Comparison of ENCODE assay signal across 8 mouse cellular contexts in genomic region chr10:114802161-114802651, GRCm38 (mm10). TPM values are rescaled to one million over a fixed set of nuclear protein-coding genes. Genes with fewer than 3 reads are reported as not detected.
DNase-seq lines count a peak whose midpoint lies in the region; ATAC-seq and TF ChIP-seq lines count a peak whose summit lies in the region.

Gene Trhde, minus strand, starts transcription at chr10:114802307.

- ATAC-seq in lung, embryonic 14.5 days (ENCODE audit: insufficient read depth) = peak; percentile 18; the same call in 1 of the 2 replicates
- peak; percentile 22 for ATAC-seq in forebrain, embryonic 12.5 days (ENCODE audit: low FRiP score)
- ATAC-seq in liver, embryonic 16.5 days (ENCODE audit: low read depth) = no peak

- no peak for TF ChIP-seq POLR2A in small intestine, adult 2 months (IDR thresholded peaks at IDR 0.05; ENCODE audit: low read depth, low read length)

- H3K4me2 ChIP-seq in lung, embryonic 14.5 days = peak within 1 kb of the TSS; percentile 90
- peak within 1 kb of the TSS; percentile 90 for H3K4me2 ChIP-seq in forebrain, embryonic 12.5 days
- H3K4me2 ChIP-seq in liver, embryonic 16.5 days (ENCODE audit: low read depth, low read length) = peak within 1 kb of the TSS; percentile 30; the same call in 1 of the 2 replicates

- H3K27me3 ChIP-seq in lung, embryonic 14.5 days (ENCODE audit: insufficient read depth, low read length) = peaks cover 49% of the 10 kb centered on the region
- peaks cover 47% of the 10 kb centered on the region for H3K27me3 ChIP-seq in forebrain, embryonic 12.5 days
- peaks cover 30% of the 10 kb centered on the region for H3K27me3 ChIP-seq in liver, embryonic 16.5 days (ENCODE audit: control insufficient read depth, insufficient read depth, low read depth, low read length)
- peaks cover 13% of the 10 kb centered on the region; the same call in 1 of the 2 replicates for H3K27me3 ChIP-seq in small intestine, adult 2 months (ENCODE audit: control insufficient read depth, insufficient read depth, low read length)

- H3K4me1 ChIP-seq in lung, embryonic 14.5 days (ENCODE audit: insufficient read depth) = no peaks in the 10 kb centered on the region
- H3K4me1 ChIP-seq in forebrain, embryonic 12.5 days = peaks cover 14% of the 10 kb centered on the region
- no peaks in the 10 kb centered on the region for H3K4me1 ChIP-seq in liver, embryonic 16.5 days (ENCODE audit: control insufficient read depth, low read depth, low read length)
- H3K4me1 ChIP-seq in small intestine, adult 2 months (ENCODE audit: control insufficient read depth, insufficient read depth, insufficient read length, low read length) = peaks cover 2% of the 10 kb centered on the region; the same call in 1 of the 2 replicates

- H3K36me3 ChIP-seq in lung, embryonic 14.5 days (ENCODE audit: insufficient read depth) = no peaks in the 10 kb centered on the region
- no peaks in the 10 kb centered on the region for H3K36me3 ChIP-seq in forebrain, embryonic 12.5 days (replicated peaks)
- H3K36me3 ChIP-seq in liver, embryonic 16.5 days (ENCODE audit: control insufficient read depth, insufficient read depth) = no peaks in the 10 kb centered on the region
- H3K36me3 ChIP-seq in small intestine, adult 2 months (ENCODE audit: control insufficient read depth, insufficient read depth, low read length) = no peaks in the 10 kb centered on the region

- TF ChIP-seq CTCF in lung, embryonic 14.5 days (IDR thresholded peaks at IDR 0.05; ENCODE audit: low read depth) = no peak
- TF ChIP-seq CTCF in small intestine, adult 2 months (IDR thresholded peaks at IDR 0.05; ENCODE audit: extremely low read depth, insufficient read length, insufficient replicate concordance, low read depth, low read length) = no peak

- H3K9ac ChIP-seq in lung, embryonic 14.5 days = no peak within 1 kb of the TSS; the same call in 1 of the 2 replicates
- peak within 1 kb of the TSS; percentile 55 for H3K9ac ChIP-seq in forebrain, embryonic 12.5 days
- no peak within 1 kb of the TSS for H3K9ac ChIP-seq in liver, embryonic 16.5 days (ENCODE audit: low read depth, low read length)

- H3K27ac ChIP-seq in lung, embryonic 14.5 days (ENCODE audit: low read depth) = no peak within 1 kb of the TSS
- H3K27ac ChIP-seq in forebrain, embryonic 12.5 days = no peak within 1 kb of the TSS
- no peak within 1 kb of the TSS for H3K27ac ChIP-seq in liver, embryonic 16.5 days (ENCODE audit: low read length)
- no peak within 1 kb of the TSS for H3K27ac ChIP-seq in small intestine, adult 2 months (ENCODE audit: insufficient read depth, low read depth, low read length)

- peak within 1 kb of the TSS; percentile 53 for H3K4me3 ChIP-seq in lung, embryonic 14.5 days (ENCODE audit: low read depth, low read length)
- peak within 1 kb of the TSS; percentile 63 for H3K4me3 ChIP-seq in forebrain, embryonic 12.5 days (replicated peaks)
- H3K4me3 ChIP-seq in liver, embryonic 16.5 days (ENCODE audit: low read depth, low read length) = peak within 1 kb of the TSS; percentile 26
- peak within 1 kb of the TSS; percentile 35 for H3K4me3 ChIP-seq in small intestine, adult 2 months (ENCODE audit: low read depth, low read length)

- no peak for DNase-seq in lung, embryonic 14.5 days
- DNase-seq in lung, postnatal 14 days = no peak
- peak in 1 of 2 experiments; percentile 63 for DNase-seq in layer of hippocampus, adult 18-20 months (ENCODE audit: low spot score in 2 of 2)
- DNase-seq in adrenal gland, adult 18-20 months (ENCODE audit: low spot score in 2 of 2) = no peak
- no peak for DNase-seq in lung, postnatal 25 days (ENCODE audit: low spot score)

- no peaks in the 10 kb centered on the region for H3K9me3 ChIP-seq in lung, embryonic 14.5 days (ENCODE audit: low read depth, low read length)
- no peaks in the 10 kb centered on the region for H3K9me3 ChIP-seq in forebrain, embryonic 12.5 days
- no peaks in the 10 kb centered on the region for H3K9me3 ChIP-seq in liver, embryonic 16.5 days (replicated peaks; ENCODE audit: control insufficient read depth, low read length)

- 1% methylated on average over 30 of the region's 30 CpGs for whole genome bisulfite sequencing in lung, embryonic 14.5 days
- WGBS in forebrain, embryonic 12.5 days = under 1% methylated on average over 30 of the region's 30 CpGs
- 4% methylated on average over 30 of the region's 30 CpGs for WGBS in liver, embryonic 16.5 days (ENCODE audit: insufficient replicate concordance)
- 5% methylated on average over 30 of the region's 30 CpGs for WGBS in small intestine, adult 2 months

RNA-seq across cellular contexts. Expression of gene Trhde, which starts in this region (rescaled TPM):
- 0.07 TPM in 2 replicates for polyA plus RNA-seq in lung, embryonic 14.5 days (2014; fragmentation: Nextera tagmentation; extraction: Ambion mirVana)
- 0.96 and 1.6 TPM in 2 replicates for polyA plus RNA-seq in forebrain, embryonic 12.5 days (2016; fragmentation: Nextera tagmentation; extraction: Ambion mirVana)
- total RNA-seq in layer of hippocampus, adult 18-20 months (2021) = 10 to 100 TPM; 25.8 to 28.7 TPM
- 0.01 TPM in 1 of 2 replicates, not detected in the other for polyA plus RNA-seq in liver, embryonic 16.5 days (2015; fragmentation: Nextera tagmentation; extraction: Ambion mirVana)
- 0.05 and 0.19 TPM in 2 replicates for polyA plus RNA-seq in small intestine, adult 2 months (2012; rRNA removed)
- total RNA-seq in adrenal gland, adult 18-20 months (2021) = 1 to 10 TPM in 1 of 2 experiments, under 1 TPM in 1; 0.63 to 1.0 TPM

Comparison
In these comparisons a context has a peak if more than half of its experiments do, and no peak if none do; other contexts are left out.
1. RNA of gene Trhde (total RNA-seq): 25.8 to 28.7 TPM in layer of hippocampus, adult 18-20 months; 0.63 to 1.0 TPM in adrenal gland, adult 18-20 months; every median in the first group is over 10 times any median in the second.
2. Peak in ATAC-seq, H3K4me3 ChIP-seq and H3K4me2 ChIP-seq in lung, embryonic 14.5 days; RNA of the gene not detected or under 1 TPM.
3. H3K4me2 ChIP-seq: peak in every context shown above with its lines; median percentile 90 in lung, embryonic 14.5 days; 90 in forebrain, embryonic 12.5 days; 30 in liver, embryonic 16.5 days.
4. Peak in every context shown above with its lines, with median percentiles within 50 percentile points of each other: H3K4me3 ChIP-seq.